In genomic region chr10:118097898-118098297, GRCm38 (mm10) we compare ENCODE assay signal across 20 mouse cellular contexts. TPM values are rescaled to one million over a fixed set of nuclear protein-coding genes. Genes with fewer than 3 reads are reported as not detected.
DNase-seq lines count a peak whose midpoint lies in the region; ATAC-seq and TF ChIP-seq lines count a peak whose summit lies in the region.
"Had no signal": no experiment of that assay in that cellular context is flagged by ENCODE, and none has a peak within 500 bp of the region (broad histone marks: within the 10 kb centered on the region; RNA-seq: fewer than 3 reads in every experiment).

No protein-coding gene starts in this region.

- H3K27ac ChIP-seq in liver, postnatal 0 days (ENCODE audit: low read depth), result 0 out of 2 replicates have a peak overlapping the region, but pooled peaks have one; percentile 39
- H3K27ac ChIP-seq: forebrain, embryonic 15.5 days; hindbrain, embryonic 10.5 days; kidney, embryonic 15.5 days; limb, embryonic 12.5 days; neural tube, embryonic 13.5 days; stomach, embryonic 15.5 days had no signal

- H3K36me3 ChIP-seq in liver, postnatal 0 days (replicated peaks; ENCODE audit: insufficient read depth, low read length), result no peaks in the 10 kb centered on the region
- H3K36me3 ChIP-seq: forebrain, embryonic 15.5 days; heart, embryonic 12.5 days; hindbrain, embryonic 10.5 days; kidney, embryonic 15.5 days; limb, embryonic 12.5 days; neural tube, embryonic 13.5 days; stomach, embryonic 15.5 days had no signal

- intact Hi-C loops in left cerebral cortex, postnatal 36 days (cut with DNase I), result no loop called here

- H3K27me3 ChIP-seq in liver, postnatal 0 days (ENCODE audit: insufficient read depth, low read length), result no peaks in the 10 kb centered on the region
- H3K27me3 ChIP-seq: forebrain, embryonic 15.5 days; heart, embryonic 12.5 days; kidney, embryonic 15.5 days; limb, embryonic 12.5 days; megakaryocyte, embryonic 14.5 days; neural tube, embryonic 13.5 days; stomach, embryonic 15.5 days had no signal

- peak; percentile 28; the same call in 1 of the 2 replicates for TF ChIP-seq EP300 in liver, postnatal 0 days (IDR thresholded peaks at IDR 0.05; ENCODE audit: low read depth)

- DNase-seq in kidney, postnatal 4 days, result peak; percentile 15 to 45
- no peak for DNase-seq in kidney, postnatal 14 days
- DNase-seq in right cerebral cortex, postnatal 10 days (ENCODE audit: low spot score in 2 of 2), result peak; percentile 46 to 53
- DNase-seq in right cerebral cortex, adult 18-20 months, result no peak
- no peak for DNase-seq in liver, postnatal 0 days
- peak; percentile 64 for DNase-seq in skeletal muscle tissue, adult 2 months (ENCODE audit: low read depth, low spot score)
- no peak for DNase-seq in left cerebral cortex, postnatal 36 days (ENCODE audit: low spot score in 2 of 2)
- DNase-seq: adrenal gland, postnatal 14 days; cerebellum, postnatal 10 days; thymus, postnatal 14 days had no signal

- WGBS in liver, postnatal 0 days (ENCODE audit: insufficient replicate concordance), result 56% methylated on average over 3 of the region's 3 CpGs

- peak; percentile 55 for ATAC-seq in liver, postnatal 0 days
- ATAC-seq: CD4-positive, CD25-positive, alpha-beta regulatory T cell, adult 4 months; forebrain, embryonic 15.5 days had no signal

- H3K9ac ChIP-seq in liver, postnatal 0 days (replicated peaks), result no peak overlapping the region
- H3K9ac ChIP-seq: forebrain, embryonic 15.5 days; heart, embryonic 12.5 days; kidney, embryonic 15.5 days; limb, embryonic 12.5 days; neural tube, embryonic 13.5 days; stomach, embryonic 15.5 days had no signal

- peaks cover 3% of the 10 kb centered on the region for H3K4me1 ChIP-seq in liver, postnatal 0 days (ENCODE audit: insufficient read depth)
- H3K4me1 ChIP-seq: forebrain, embryonic 15.5 days; heart, embryonic 12.5 days; limb, embryonic 12.5 days; stomach, embryonic 15.5 days had no signal

- H3K4me3 ChIP-seq in liver, postnatal 0 days (ENCODE audit: low read depth, low read length), result no peak overlapping the region
- H3K4me3 ChIP-seq: erythroblast, embryonic 14.5 days; forebrain, embryonic 15.5 days; heart, embryonic 12.5 days; hindbrain, embryonic 10.5 days; kidney, embryonic 15.5 days; limb, embryonic 12.5 days; megakaryocyte, embryonic 14.5 days; neural tube, embryonic 13.5 days; stomach, embryonic 15.5 days had no signal

- no peaks in the 10 kb centered on the region for H3K9me3 ChIP-seq in liver, postnatal 0 days (ENCODE audit: low read length)
- H3K9me3 ChIP-seq: forebrain, embryonic 15.5 days; kidney, embryonic 15.5 days; limb, embryonic 12.5 days; neural tube, embryonic 13.5 days; stomach, embryonic 15.5 days had no signal

- H3K4me2 ChIP-seq in liver, postnatal 0 days (ENCODE audit: low read depth, low read length), result no peak overlapping the region
- H3K4me2 ChIP-seq: forebrain, embryonic 15.5 days; heart, embryonic 12.5 days; kidney, embryonic 15.5 days; limb, embryonic 12.5 days; neural tube, embryonic 13.5 days; stomach, embryonic 15.5 days had no signal

- TF ChIP-seq CTCF in liver, postnatal 0 days (IDR thresholded peaks at IDR 0.05; ENCODE audit: low read depth), result no peak

RNA-seq across cellular contexts. Expression of gene Mdm1, which starts 43.7 kb away (rescaled TPM):
- 4.3 and 4.7 TPM in 2 replicates for polyA plus RNA-seq in liver, postnatal 0 days (2015; fragmentation: Nextera tagmentation; extraction: Ambion mirVana)
- total RNA-seq in left cerebral cortex, postnatal 36 days (2021), result 1 to 10 TPM; 3.9 to 8.1 TPM

Comparison
In these comparisons a context has a peak if more than half of its experiments do, and no peak if none do; other contexts are left out.
1. DNase-seq: peak in kidney, postnatal 4 days (2 of 2), right cerebral cortex, postnatal 10 days (2 of 2) and skeletal muscle tissue, adult 2 months (single experiment); none in kidney, postnatal 14 days (single experiment), right cerebral cortex, adult 18-20 months (single experiment), liver, postnatal 0 days (single experiment) and left cerebral cortex, postnatal 36 days (0 of 2).